Mouse (Mus musculus) right cerebral cortex, postnatal 36 days (tissue): ENCODE results near the gene Dclk1.

Source experiments
- DNase-seq, 2 experiments: peaks; one replicate each; pipeline ENCODE4 v3.0.0; 2022; ENCODE audit warnings: low spot score in 2 of 2, mixed read lengths in 1 of 2

Gene Dclk1

GRCm38 (mm10) chr3:55260139-55260538, 18.0 kb downstream of the Dclk1 start:
- no peak for DNase-seq

DNA sequence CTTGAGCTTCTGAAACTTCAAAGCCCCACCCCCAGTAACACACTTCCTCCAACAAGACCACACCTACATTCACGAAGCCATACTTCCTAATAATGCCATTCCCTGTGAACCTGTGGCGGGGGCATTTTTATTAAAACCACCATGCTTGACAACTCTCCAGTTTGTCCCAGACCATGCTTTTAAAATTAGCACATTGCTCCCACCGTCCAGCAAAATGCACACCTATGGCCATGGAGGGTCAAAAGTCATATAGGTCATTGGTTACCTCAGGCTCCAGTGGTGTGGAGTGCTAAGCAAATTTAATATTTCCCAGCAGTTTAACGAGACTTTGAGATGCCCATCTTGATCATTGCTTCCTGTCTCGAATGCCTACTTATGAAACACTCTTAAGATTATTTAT, 23.9 kb downstream of the Dclk1 start:
- no peak for DNase-seq

- no peak for DNase-seq
Observed at GRCm38 (mm10) chr3:55269802-55270201, 27.6 kb downstream of the Dclk1 start.

DNA sequence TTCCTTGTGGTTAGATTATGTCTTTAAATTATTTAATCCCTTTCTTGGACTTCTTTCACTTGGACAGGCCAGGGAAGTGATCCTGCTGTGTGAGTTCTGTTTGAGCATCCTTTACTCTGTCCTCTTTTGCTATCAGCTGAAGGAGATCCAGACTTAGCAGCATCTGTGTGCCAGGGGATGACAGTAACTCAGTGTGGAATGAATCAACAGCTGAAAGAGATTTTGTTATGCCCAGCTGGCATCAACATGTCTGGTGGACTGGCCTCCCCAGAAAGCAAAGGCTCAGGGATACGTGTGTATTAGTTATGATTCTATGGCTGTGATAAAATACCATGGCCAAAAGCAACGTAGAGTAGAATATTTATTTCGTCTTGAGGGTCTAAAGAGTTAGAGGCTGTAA, 28.2 kb downstream of the Dclk1 start:
- DNase-seq: no peak

DNA sequence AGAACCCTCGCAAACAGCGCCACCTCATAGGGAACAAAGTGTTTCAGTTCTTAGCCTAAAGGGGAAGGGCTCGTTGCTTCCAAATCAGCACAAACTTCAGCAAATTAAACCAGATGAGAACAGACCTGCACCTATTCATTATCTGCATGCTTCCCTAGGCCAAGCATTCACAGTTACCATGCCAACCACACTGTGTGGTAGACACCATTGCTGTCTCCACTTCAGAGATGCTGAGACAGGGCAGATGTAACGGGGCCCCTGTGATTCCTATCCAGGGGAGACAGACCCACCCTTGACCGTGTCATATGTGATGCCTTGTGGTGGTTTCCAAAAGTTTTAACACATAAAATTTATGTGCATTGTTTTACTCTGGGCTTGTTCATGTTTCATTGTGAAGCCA, 28.8 kb downstream of the Dclk1 start:
- no peak for DNase-seq

- no peak for DNase-seq
Observed at GRCm38 (mm10) chr3:55272536-55272935, 30.4 kb downstream of the Dclk1 start.

- DNase-seq: no peak
Observed at GRCm38 (mm10) chr3:55276446-55276845, 34.3 kb downstream of the Dclk1 start.

GRCm38 (mm10) chr3:55276851-55277250, 34.7 kb downstream of the Dclk1 start:
- no peak for DNase-seq

- DNase-seq: no peak
Observed at GRCm38 (mm10) chr3:55277829-55278228, 35.7 kb downstream of the Dclk1 start.

- DNase-seq: no peak
Observed at GRCm38 (mm10) chr3:55279923-55280322, 37.8 kb downstream of the Dclk1 start.

DNA sequence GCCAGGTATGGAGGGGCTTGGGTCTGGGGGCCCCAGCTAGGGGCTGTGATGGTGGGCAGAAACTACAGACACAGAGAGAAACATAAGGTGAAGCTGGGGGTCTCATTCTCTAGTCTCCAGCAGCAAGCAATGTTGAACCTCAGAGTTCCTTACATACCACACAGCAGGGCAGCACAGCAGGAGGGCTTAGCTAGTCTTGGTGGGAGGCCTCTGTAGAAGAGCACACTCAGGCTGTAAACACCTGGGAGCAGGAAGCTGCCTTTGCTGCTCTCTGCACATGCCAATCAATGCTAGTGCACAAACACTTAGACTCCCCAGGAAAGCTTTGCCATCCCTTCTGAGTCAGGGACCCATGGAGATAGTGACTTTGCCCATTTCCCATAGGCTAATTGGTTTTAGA, 38.3 kb downstream of the Dclk1 start:
- DNase-seq: no peak

DNA sequence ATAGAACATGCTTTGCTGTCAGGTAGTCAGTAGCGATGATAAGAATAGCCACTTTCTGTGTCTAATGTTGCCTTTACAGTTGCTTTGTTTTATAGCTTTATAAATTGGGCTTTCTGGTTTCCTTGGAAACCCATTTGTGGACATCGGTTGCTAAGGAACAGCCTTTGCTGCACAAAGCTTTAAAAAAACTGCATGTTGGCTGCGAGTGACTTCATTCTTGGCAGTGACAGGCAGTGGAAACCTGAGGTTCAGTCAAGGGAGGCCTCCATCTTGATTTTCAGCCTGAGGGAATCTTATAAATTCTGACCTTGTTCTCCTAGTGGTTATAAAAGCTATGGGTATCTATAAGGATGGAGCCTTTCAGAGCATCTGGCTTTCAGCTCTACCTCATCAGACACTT, 42.1 kb downstream of the Dclk1 start:
- peak in 1 of 2 experiments; percentile 74 for DNase-seq

DNA sequence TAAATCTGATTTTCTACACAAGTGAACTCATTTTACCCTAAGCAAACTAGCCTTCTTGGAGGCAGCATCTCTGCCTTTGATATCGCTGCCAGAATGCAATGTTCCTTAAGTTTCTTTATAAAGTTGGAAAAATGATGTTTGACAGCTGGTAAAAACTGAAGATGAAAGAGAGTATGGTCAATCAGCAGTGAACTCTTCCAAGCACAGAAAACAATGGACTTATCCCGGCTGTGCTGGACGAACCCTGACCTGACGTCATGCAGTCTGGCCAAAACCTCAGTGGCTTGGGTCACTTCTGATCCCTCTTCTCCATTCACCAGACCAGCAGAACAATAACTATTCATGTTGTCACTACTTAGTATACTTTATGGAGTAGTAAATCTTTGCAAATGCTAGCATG, 46.6 kb downstream of the Dclk1 start:
- no peak for DNase-seq

DNA sequence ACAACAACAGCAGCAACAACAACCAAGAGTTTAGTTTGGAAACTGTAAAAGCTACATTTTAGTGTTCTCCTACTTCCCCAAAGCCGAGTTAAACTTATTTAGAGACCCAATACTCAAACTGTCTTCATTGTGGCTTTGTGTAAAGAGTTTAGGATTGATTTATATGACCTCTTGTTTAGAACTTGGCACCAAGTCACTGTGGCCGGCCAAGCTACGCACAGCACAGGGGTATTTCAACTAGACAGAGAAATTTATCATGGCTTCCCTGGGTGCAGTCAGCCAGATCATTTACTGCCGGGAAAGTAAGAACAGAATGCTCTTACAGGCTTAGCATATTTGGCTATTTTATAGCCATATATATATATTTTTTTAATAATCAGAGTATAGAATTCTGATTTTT, 49.8 kb downstream of the Dclk1 start:
- DNase-seq: no peak

- DNase-seq: no peak
Observed at GRCm38 (mm10) chr3:55292783-55293430, 50.7 kb downstream of the Dclk1 start.

GRCm38 (mm10) chr3:55305653-55306052, 63.5 kb downstream of the Dclk1 start:
- no peak for DNase-seq

DNA sequence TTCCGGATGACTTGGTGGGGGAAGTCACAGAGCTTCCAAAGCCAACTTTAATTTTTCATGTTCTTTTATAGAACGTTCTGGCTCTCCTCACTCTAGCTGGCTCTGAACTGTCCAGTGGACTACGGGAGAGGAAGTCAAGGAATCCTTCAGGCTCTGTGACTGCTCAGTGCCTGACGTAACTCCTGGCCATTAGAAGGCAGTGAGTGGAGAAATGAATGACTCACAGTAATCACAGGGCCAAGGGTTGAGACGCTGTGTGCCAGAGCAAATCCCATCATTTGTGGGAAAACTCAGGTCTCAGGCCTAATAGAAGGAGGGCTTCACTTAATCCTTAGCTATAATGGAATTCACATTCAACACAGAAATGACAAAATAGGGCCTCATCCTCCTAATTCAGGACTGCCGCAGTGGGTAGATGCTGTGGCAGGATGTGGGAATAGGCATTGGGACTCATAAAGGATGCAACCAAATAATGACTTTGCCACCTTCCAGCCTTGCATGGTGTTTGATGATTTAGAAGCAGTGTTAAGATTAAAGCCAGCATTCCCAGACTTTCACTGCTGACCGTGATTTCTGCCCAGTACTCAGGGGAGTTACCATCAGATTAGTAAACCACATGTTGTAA, 65.5 kb downstream of the Dclk1 start:
- no peak for DNase-seq

GRCm38 (mm10) chr3:55309961-55310360, 67.8 kb downstream of the Dclk1 start:
- DNase-seq: no peak

GRCm38 (mm10) chr3:55315827-55316226, 73.7 kb downstream of the Dclk1 start:
- DNase-seq: peak; percentile 62 to 83

DNA sequence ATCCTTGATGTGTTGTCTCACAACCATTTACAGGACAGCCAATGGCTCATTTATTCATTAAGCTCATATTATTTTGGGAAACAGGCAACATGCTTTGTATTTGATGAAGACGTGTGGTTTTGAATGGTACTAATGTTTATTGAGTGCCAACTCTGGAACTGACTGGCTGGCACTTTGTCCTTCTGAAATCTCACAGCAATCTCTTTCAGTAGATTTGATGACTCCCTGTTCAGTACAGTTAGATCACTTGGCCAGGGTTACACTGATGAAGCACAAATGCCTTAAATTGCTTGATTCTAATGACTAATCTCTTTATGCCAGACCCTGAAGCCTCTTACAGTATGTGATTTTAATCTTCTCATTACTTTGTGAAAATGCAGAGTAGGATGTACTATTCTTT, 75.9 kb downstream of the Dclk1 start:
- no peak for DNase-seq

DNA sequence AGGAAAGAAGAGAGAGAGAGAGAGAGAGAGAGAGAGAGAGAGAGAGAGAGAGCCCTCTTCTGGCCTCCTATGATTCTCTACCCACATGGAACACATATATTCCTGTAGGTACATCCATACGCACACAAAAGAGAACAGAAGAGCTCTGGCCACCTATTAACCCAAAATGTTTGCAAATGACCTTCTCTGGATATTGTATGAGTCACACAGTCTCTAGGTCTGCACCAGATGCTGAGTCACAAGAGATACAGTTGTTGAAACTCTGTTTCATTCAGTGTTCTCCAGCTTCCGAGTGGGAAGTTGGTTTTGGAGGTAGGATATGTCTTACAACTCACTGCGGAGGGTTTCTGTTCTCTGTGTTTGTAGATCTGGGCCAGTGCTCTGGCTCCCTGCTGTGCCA, 78.4 kb downstream of the Dclk1 start:
- no peak for DNase-seq

DNA sequence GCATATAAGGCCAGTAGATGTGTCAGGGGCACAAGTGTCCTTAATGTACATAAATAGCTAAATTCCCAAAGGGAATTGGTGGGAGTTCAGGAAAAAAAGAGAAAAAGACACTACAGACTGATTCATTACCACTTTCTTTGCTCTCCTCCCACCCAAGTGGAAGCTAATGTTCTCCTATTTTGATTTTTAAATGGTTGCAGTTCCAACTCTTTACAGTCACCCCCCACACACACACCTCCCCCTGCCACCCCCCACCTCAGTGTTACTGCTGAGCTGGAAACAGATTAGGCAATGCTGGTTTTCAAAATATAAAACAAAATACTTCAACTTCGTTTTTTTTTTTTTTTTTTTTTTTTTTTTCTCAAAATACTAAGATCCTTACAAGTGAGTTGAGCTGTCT, 81.9 kb downstream of the Dclk1 start:
- DNase-seq: no peak

DNA sequence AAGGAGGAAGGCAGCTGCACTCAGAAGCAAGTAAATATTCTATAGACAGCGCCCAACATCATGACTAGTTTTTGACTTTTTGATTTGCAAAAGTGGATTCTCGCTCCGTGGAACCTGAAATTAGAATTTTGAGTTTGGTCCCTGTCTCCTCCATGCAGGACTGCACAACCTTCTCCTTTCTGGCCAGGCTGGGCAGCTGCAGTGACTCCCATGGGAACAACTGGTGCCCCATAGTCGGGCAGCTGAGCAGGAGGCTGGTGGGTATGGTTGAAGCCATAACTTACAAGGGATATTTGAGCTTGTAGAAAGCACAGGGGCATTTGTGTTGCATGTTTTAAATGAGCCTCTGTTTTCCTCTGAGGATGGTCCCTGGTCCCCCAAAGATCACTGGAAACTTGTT, 88.3 kb downstream of the Dclk1 start:
- DNase-seq: no peak

DNA sequence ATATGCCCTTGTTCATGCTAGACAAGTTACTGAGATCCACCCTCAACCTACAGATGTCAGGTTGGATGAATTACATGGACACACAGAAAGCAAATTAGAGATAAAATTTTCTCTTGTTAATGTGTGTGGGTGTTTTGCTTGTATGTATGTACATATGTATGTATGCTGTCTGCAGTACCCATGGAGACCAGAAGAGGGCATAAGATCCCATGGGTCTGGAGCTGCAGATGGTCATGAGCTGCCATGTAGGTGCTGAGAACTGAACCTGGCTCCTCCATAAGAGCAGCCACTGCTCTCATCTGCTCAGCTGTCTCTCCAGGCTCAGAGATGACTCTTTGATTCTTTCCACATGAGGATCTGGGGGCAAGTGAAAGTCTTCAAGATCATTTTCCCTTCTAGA, 89.5 kb downstream of the Dclk1 start:
- no peak for DNase-seq
